Mouse (Mus musculus) CH12.LX (cell line): ENCODE results near the gene Ndufs2.

Experiments
- CHD2 ChIP-seq: IDR thresholded peaks from 2 replicates; pipeline ENCODE4 v1.6.1; 2011; ENCODE audit warnings: low read length, improper control_type of control experiment
- CTCF ChIP-seq, 2 experiments: IDR thresholded peaks in 1 of 2; conservative IDR thresholded peaks in 1 of 2; 2 replicates each; pipeline ENCODE4 v1.5.1; 2011 to 2012; ENCODE audit warnings: low read depth in 2 of 2, low read length in 2 of 2, improper control_type of control experiment in 1 of 2, inconsistent platforms in 1 of 2, mild to moderate bottlenecking in 1 of 2, moderate library complexity in 1 of 2
- E2F4 ChIP-seq: IDR thresholded peaks from 2 replicates; pipeline ENCODE4 v1.6.1; 2011; ENCODE audit warnings: low read depth, low read length, improper control_type of control experiment; ENCODE audit not compliant: insufficient replicate concordance
- ELF1 ChIP-seq: IDR thresholded peaks from 2 replicates; pipeline ENCODE4 v1.6.1; 2014; ENCODE audit warnings: low read depth, mild to moderate bottlenecking, inconsistent platforms, low read length, improper control_type of control experiment
- EP300 ChIP-seq: IDR thresholded peaks from 2 replicates; pipeline ENCODE4 v1.6.1; 2011; ENCODE audit warnings: low read length, improper control_type of control experiment
- POLR2A ChIP-seq: IDR thresholded peaks from 2 replicates; pipeline ENCODE4 v1.6.1; 2011; ENCODE audit warnings: low read depth, mild to moderate bottlenecking, improper control_type of control experiment, low read length
- TBP ChIP-seq: conservative IDR thresholded peaks from 2 replicates; pipeline ENCODE4 v1.6.1; 2011; ENCODE audit warnings: low read depth, low read length, improper control_type of control experiment
- USF2 ChIP-seq: conservative IDR thresholded peaks from 2 replicates; pipeline ENCODE4 v1.6.1; 2011; ENCODE audit warnings: low read depth, low read length, improper control_type of control experiment
- ZKSCAN1 ChIP-seq: IDR thresholded peaks from 2 replicates; pipeline ENCODE4 v1.6.1; 2012; ENCODE audit warnings: low read depth, inconsistent platforms, low read length, improper control_type of control experiment, borderline replicate concordance
- ZNF384 ChIP-seq: IDR thresholded peaks from 2 replicates; pipeline ENCODE4 v1.6.1; 2012; ENCODE audit warnings: low read depth, low read length, improper control_type of control experiment, inconsistent platforms

GRCm38 (mm10) chr1:171286517-171286916, 35.3 kb upstream of the Ndufs2 start:
- TF ChIP-seq POLR2A (no peak), CTCF (conservative IDR thresholded peaks at IDR 0.05 in 1 of 2, IDR thresholded peaks at IDR 0.05 in 1 of 2; ENCODE audit: low read depth in 2 of 2, low read length in 2 of 2) (no peak), E2F4 (no peak), EP300 (no peak), ZNF384 (no peak), TBP (no peak), USF2 (no peak), ELF1 (no peak), ZKSCAN1 (no peak), CHD2 (no peak)
